Mouse (Mus musculus): ENCODE measurements at regions not wholly inside any gene's neighbourhood (a gene's known extent, or its start where the extent isn't known, plus 50 kb on each side); places are given as distances from the start of the nearest gene placed in this dataset.

DNA sequence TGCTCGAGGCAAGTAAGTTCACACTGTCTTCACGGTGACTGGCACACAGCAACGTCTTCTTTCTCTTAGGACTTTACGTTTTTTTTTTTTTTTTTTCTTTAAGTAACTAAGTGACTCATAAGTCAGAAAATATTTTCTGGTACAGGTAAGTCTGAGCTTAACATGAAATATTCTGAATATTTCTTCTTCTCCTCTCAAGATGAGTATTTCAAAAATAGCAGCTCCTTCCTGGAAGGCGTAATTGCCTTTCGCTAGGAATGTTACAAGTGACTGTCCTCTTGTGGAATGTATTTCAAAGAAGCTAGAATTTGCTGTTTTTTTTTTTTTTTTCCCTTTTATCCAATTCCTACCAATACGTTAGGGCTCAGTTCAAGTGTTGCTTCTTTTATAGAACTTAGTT is 124.8 kb downstream of the Klf5 start:
- no peak for ATAC-seq (replicated peaks; ENCODE audit: low FRiP score, low TSS enrichment, poor library complexity, severe bottlenecking)

DNA sequence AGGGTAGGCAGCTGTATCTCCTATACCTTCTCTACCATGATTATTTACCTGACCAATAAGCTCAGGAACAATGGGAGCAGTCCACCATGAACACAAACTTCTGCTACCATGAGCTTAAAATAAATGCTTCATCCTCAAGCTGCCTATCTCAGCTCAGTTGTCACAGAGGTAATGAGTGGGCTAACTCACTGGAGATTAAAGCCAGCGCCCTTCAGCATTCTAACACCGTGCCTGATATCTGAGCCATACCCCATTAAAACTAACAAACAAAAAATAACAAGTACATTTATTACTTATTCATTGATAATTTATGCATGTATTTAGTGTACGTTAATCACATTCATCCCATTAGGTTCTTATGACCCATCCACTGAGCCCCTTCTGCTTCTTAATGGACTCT is 128.6 kb downstream of the Klf5 start:
- ATAC-seq (replicated peaks; ENCODE audit: low FRiP score, low TSS enrichment, poor library complexity, severe bottlenecking), result no peak

DNA sequence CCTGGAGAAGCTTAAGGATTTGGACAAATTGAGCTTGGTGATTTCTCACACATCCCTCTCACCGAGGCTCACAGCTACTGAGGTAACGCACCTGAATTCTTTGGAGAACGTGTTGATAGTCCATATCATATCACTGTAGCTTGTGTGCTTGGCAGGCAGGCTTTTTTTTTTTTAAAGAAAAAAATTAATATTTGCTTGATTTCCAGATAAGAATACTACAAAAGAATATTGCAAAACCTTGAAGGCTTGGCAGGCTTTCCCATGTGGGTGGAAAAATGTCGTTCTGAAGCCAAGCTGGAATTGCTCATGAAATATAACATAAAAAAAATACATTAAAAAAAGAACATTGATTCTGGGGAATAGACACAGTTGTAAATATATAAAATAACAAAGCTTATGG is 131.8 kb downstream of the Klf5 start:
- ATAC-seq (replicated peaks; ENCODE audit: low FRiP score, low TSS enrichment, poor library complexity, severe bottlenecking), result no peak

- ATAC-seq (replicated peaks; ENCODE audit: low FRiP score, low TSS enrichment, poor library complexity, severe bottlenecking), result no peak
Measured at GRCm38 (mm10) chr14:99431697-99432096, 133.2 kb downstream of the Klf5 start.

DNA sequence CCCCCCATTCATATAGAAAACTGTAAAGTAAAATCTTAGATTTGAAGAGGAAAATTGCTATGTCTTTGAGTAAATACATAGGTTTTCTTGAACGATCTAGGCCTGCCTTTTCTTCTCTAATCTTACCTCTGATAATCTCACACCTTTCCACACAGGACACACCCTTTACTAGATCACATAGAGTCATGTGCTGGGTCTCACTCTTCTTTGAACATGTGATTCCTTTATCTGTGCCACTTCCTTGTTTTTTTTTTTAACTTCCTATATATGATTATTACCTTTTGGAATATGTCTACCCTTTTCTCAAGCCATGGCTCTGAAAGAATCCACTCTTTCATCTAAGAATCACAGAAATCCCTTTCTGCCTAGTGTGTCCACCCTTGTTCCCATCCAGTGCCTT is 136.2 kb downstream of the Klf5 start:
- ATAC-seq (replicated peaks; ENCODE audit: low FRiP score, low TSS enrichment, poor library complexity, severe bottlenecking), result no peak

DNA sequence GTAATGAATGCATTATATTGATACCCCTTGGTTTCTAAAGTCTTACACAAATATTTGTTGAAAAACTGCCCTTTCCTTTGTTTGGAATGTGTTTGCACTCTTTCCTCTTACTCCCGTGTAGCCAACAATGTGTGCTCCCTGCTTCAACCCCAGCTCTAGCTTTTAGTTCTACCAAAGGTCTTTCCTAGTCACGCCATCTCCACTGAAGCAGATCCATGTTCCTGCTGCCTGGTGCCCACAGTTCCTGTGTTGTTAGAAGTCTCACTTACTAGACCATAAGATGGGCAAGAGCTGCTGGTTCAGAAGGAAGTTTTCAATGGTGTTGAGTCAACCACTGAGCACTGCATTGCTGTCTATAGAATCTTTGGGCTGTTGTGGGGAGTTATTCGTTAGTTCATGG is 137.0 kb downstream of the Klf5 start:
- no peak for ATAC-seq (replicated peaks; ENCODE audit: low FRiP score, low TSS enrichment, poor library complexity, severe bottlenecking)

- no peak for ATAC-seq (replicated peaks; ENCODE audit: low FRiP score, low TSS enrichment, poor library complexity, severe bottlenecking)
Measured at GRCm38 (mm10) chr14:99436051-99436450, 137.6 kb downstream of the Klf5 start.

DNA sequence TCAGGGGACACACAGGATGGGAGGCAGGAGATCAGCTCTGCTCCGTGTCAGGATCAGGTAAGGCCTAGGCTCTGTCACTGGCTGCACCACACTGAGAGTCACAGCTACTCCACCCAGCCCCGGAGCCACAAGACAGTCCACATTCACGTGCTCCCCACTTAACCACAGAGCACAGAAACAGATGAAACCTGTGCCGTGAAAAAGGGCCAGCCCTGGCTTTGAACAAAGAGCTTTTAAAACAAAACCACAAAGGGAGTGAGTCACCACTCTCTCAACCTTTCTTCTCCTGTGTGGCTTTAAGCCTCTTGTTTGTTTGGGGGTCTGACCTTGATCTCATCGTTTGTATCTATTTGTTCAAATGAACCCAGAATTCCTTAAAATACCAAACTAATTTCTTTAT is 150.6 kb downstream of the Klf5 start:
- ATAC-seq (replicated peaks; ENCODE audit: low FRiP score, low TSS enrichment, poor library complexity, severe bottlenecking), result peak; percentile 67; the same call in 1 of the 2 replicates

DNA sequence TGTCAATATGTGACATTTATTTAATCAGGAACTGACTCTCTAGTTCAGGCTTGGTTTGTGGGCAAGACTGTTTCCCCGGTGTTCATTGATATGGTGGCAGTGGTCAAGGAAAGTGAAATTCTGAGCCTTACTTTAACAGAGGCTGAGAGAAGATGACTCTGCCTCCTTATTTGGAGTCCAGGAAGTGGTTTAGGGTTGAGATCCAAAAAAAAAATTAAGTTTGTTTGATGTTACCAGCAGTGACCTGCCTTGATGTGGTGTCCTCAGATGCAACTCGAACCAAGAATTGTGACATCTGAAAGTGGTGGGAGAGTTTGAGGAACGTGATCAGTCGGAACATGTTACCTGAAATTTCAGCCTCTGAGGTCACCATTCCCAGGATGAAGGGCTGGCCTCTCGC is 151.4 kb downstream of the Klf5 start:
- ATAC-seq (replicated peaks; ENCODE audit: low FRiP score, low TSS enrichment, poor library complexity, severe bottlenecking), result no peak

DNA sequence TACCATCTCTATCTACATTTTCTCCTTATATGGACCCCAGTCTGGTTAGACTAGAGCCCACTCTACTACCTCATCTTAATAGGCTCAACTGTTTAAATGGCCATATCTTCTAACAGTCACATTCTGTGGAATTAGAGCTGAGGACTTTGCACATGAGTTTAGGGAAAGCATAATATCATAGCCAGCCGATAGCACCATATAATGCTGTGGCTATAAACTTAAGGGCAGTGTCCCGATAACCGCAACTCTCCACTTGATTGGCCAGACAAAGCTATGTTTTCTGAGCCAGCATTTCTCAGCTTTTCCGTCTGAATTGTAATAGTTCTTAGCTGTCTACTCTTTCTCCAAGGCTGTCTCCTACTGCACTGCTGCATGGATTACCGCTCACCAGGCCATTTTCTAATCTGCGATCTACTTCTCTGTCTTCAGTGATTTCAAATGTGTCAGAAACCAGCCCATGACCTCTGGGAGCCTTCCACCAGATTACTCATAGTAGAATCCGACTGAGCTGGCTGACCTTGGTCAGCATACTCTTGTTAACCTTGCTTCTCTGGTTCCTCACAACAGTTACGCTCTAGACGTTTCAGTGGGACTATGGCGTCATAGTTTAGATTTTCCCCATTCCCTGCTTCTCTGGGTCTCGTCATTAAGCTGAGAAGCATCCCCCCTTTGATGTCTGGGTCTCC is 152.8 kb downstream of the Klf5 start:
- no peak for ATAC-seq (replicated peaks; ENCODE audit: low FRiP score, low TSS enrichment, poor library complexity, severe bottlenecking)

DNA sequence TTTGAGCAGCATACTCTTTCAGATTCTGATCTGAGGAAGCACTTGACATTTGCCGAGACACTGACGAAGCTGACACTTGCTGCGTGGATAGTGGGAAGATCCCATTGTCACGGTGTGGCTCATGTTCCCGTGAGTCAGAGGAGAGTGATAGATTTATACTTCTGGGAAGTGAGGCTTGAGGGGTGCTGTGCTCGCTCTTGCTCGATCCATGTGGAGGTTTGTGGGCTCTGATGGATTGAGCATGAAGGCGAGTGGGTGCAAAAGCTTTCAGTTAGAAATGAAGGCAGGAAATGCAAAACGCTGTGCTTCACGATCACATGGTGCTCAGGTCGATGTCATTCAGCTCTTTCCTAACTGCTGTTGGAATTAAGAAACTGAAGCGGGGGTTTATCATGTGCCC is 155.4 kb downstream of the Klf5 start:
- no peak for ATAC-seq (replicated peaks; ENCODE audit: low FRiP score, low TSS enrichment, poor library complexity, severe bottlenecking)

GRCm38 (mm10) chr14:99456555-99456954 is 158.1 kb downstream of the Klf5 start:
- no peak for ATAC-seq (replicated peaks; ENCODE audit: low FRiP score, low TSS enrichment, poor library complexity, severe bottlenecking)

DNA sequence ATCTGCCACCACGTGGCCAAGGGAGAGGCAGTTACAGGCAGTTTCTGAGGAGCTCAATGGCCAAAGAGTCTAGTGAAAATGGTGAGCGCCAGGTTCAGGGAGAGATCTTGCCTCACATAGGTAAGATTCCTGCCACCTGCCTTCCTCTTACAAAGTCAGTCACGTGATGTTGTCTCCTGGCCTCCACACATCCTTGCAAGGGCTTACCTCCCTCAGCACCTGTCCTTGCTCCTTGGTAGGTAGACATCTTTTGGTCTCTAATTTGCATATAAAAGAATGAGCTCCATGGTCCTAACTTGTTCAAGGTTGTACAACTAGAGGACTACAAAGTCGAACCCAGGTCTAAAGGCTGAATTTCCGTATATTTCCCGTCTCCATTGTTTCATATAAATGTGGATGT is 159.1 kb downstream of the Klf5 start:
- no peak for ATAC-seq (replicated peaks; ENCODE audit: low FRiP score, low TSS enrichment, poor library complexity, severe bottlenecking)

- no peak for ATAC-seq (replicated peaks; ENCODE audit: low FRiP score, low TSS enrichment, poor library complexity, severe bottlenecking)
Measured at GRCm38 (mm10) chr14:99472111-99472510, 173.6 kb downstream of the Klf5 start.

- ATAC-seq (replicated peaks; ENCODE audit: low FRiP score, low TSS enrichment, poor library complexity, severe bottlenecking), result no peak
Measured at GRCm38 (mm10) chr14:99475271-99475670, 176.8 kb downstream of the Klf5 start.

GRCm38 (mm10) chr14:99480325-99481077 is 182.0 kb downstream of the Klf5 start:
- no peak for ATAC-seq (replicated peaks; ENCODE audit: low FRiP score, low TSS enrichment, poor library complexity, severe bottlenecking)

DNA sequence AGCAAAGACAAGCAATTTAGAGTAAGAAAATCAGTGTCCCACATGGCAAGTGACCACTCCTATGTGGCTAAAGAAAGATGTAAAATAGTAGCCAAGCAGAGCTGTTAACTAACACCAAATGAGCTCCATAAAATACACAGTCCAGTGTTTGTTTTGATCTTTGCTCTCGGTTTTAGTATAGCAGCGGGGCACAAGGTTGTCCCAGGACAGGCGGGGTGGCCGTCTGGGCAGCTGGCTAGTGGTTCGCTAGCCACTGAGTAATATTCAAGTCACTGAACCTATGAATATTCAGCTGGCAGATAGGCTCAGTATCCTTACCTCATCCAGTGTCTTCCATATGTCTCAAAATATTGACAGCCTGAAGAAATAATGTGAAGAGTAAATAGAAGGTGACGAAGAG is 189.5 kb downstream of the Klf5 start:
- no peak for ATAC-seq (replicated peaks; ENCODE audit: low FRiP score, low TSS enrichment, poor library complexity, severe bottlenecking)

- no peak for ATAC-seq (replicated peaks; ENCODE audit: low FRiP score, low TSS enrichment, poor library complexity, severe bottlenecking)
Measured at GRCm38 (mm10) chr14:99493197-99493596, 194.7 kb downstream of the Klf5 start.

DNA sequence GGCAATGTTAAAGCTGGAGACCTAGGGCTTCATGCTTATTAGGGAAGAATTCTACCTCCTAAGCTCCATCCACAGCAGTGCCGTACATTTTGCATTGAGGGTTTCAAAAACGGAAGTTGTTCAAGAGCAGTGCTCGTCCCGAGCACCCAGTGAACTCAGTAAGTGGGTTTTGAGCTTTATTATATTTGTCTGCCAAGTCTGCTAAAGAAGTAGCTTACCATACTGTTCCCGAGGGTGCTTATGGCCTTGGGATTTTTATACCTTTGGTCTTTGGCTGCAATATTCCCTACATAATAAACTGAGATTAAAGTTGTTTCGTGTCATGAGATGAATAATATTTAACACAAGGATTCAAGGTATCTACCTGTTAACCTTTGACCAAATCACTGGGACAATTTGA is 195.2 kb downstream of the Klf5 start:
- no peak for ATAC-seq (replicated peaks; ENCODE audit: low FRiP score, low TSS enrichment, poor library complexity, severe bottlenecking)

- no peak for ATAC-seq (replicated peaks; ENCODE audit: low FRiP score, low TSS enrichment, poor library complexity, severe bottlenecking)
Measured at GRCm38 (mm10) chr14:99499502-99500266, 201.2 kb downstream of the Klf5 start.

DNA sequence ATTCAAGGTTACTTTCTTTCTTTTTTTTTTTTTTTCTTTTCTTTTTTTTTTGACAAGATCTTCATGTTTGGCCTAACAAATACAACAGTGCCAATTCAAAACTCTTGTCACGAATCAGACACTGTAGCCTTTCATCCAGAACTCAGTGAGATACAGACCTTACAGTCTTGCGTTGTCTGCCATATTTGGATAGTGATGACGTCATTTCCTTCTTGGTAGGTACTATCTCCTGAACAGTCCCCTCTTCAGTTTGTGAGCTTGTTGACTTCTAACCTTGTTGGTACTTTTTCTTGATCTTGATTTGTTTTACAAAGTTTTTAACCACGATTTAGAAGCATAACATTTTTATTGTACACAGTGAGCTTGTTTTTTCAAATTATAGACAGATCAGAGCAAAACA is 206.4 kb downstream of the Klf5 start:
- ATAC-seq (replicated peaks; ENCODE audit: low FRiP score, low TSS enrichment, poor library complexity, severe bottlenecking), result no peak
